In genomic region chr3:56698941-56699340, GRCm38 (mm10) we compare ENCODE assay signal across 11 mouse cellular contexts.
DNase-seq lines count a peak whose midpoint lies in the region; ATAC-seq lines count a peak whose summit lies in the region.
"Had no signal": no experiment of that assay in that cellular context is flagged by ENCODE, and none has a peak within 500 bp of the region (broad histone marks: within the 10 kb centered on the region; RNA-seq: fewer than 3 reads in every experiment).

No protein-coding gene starts in this region.

- no peaks in the 10 kb centered on the region for H3K9me3 ChIP-seq in hindbrain, embryonic 10.5 days
- no peaks in the 10 kb centered on the region for H3K9me3 ChIP-seq in hindbrain, embryonic 16.5 days (ENCODE audit: control insufficient read depth, low read length)
- no peaks in the 10 kb centered on the region for H3K9me3 ChIP-seq in forebrain, embryonic 11.5 days (ENCODE audit: control insufficient read depth, low read length)
- no peaks in the 10 kb centered on the region for H3K9me3 ChIP-seq in hindbrain, embryonic 14.5 days (ENCODE audit: control insufficient read depth, low read length)
- H3K9me3 ChIP-seq in midbrain, embryonic 15.5 days, result no peaks in the 10 kb centered on the region
- H3K9me3 ChIP-seq: limb, embryonic 15.5 days had no signal

- peak overlapping the region; percentile 17 for H3K27ac ChIP-seq in hindbrain, embryonic 10.5 days
- H3K27ac ChIP-seq in hindbrain, embryonic 16.5 days (ENCODE audit: low read depth, low read length), result no peak overlapping the region
- peak overlapping the region; percentile 4 for H3K27ac ChIP-seq in forebrain, embryonic 11.5 days (ENCODE audit: low read depth, low read length)
- peak overlapping the region; percentile 87 for H3K27ac ChIP-seq in hindbrain, embryonic 14.5 days
- H3K27ac ChIP-seq in midbrain, embryonic 15.5 days, result peak overlapping the region; percentile 87
- H3K27ac ChIP-seq: limb, embryonic 15.5 days had no signal

- H3K4me3 ChIP-seq in hindbrain, embryonic 10.5 days, result no peak overlapping the region
- no peak overlapping the region for H3K4me3 ChIP-seq in hindbrain, embryonic 16.5 days (ENCODE audit: low read length)
- no peak overlapping the region for H3K4me3 ChIP-seq in forebrain, embryonic 11.5 days (ENCODE audit: low read depth, low read length)
- no peak overlapping the region for H3K4me3 ChIP-seq in hindbrain, embryonic 14.5 days (replicated peaks; ENCODE audit: low read length)
- H3K4me3 ChIP-seq in midbrain, embryonic 15.5 days, result no peak overlapping the region
- H3K4me3 ChIP-seq: limb, embryonic 15.5 days had no signal

- peaks cover 21% of the 10 kb centered on the region for H3K4me1 ChIP-seq in hindbrain, embryonic 10.5 days (replicated peaks)
- H3K4me1 ChIP-seq in hindbrain, embryonic 16.5 days (ENCODE audit: control insufficient read depth, insufficient read depth, low read depth, low read length), result peaks cover 6% of the 10 kb centered on the region
- H3K4me1 ChIP-seq in forebrain, embryonic 11.5 days (replicated peaks; ENCODE audit: control insufficient read depth, insufficient read depth, low read length), result peaks cover 10% of the 10 kb centered on the region; the same call in 1 of the 2 replicates
- peaks cover 19% of the 10 kb centered on the region for H3K4me1 ChIP-seq in hindbrain, embryonic 14.5 days (replicated peaks; ENCODE audit: control insufficient read depth, insufficient read depth, low read length)
- H3K4me1 ChIP-seq in midbrain, embryonic 15.5 days, result peaks cover 20% of the 10 kb centered on the region

- H3K4me2 ChIP-seq in hindbrain, embryonic 16.5 days (ENCODE audit: low read length), result no peak overlapping the region
- no peak overlapping the region for H3K4me2 ChIP-seq in forebrain, embryonic 11.5 days (ENCODE audit: low read depth, low read length, severe bottlenecking)
- no peak overlapping the region for H3K4me2 ChIP-seq in hindbrain, embryonic 14.5 days (replicated peaks)
- 0 out of 2 replicates have a peak overlapping the region, but pooled peaks have one; percentile 28 for H3K4me2 ChIP-seq in midbrain, embryonic 15.5 days
- H3K4me2 ChIP-seq: limb, embryonic 15.5 days had no signal

- H3K36me3 ChIP-seq in hindbrain, embryonic 10.5 days, result no peaks in the 10 kb centered on the region
- H3K36me3 ChIP-seq in hindbrain, embryonic 16.5 days (ENCODE audit: control insufficient read depth, insufficient read depth, low read length), result no peaks in the 10 kb centered on the region
- H3K36me3 ChIP-seq in forebrain, embryonic 11.5 days (ENCODE audit: control insufficient read depth, insufficient read depth, low read length), result no peaks in the 10 kb centered on the region
- H3K36me3 ChIP-seq in hindbrain, embryonic 14.5 days (replicated peaks; ENCODE audit: control insufficient read depth, insufficient read depth), result no peaks in the 10 kb centered on the region
- H3K36me3 ChIP-seq in midbrain, embryonic 15.5 days (replicated peaks), result no peaks in the 10 kb centered on the region
- H3K36me3 ChIP-seq: limb, embryonic 15.5 days had no signal

- H3K9ac ChIP-seq in hindbrain, embryonic 16.5 days (ENCODE audit: low read depth, low read length), result no peak overlapping the region
- no peak overlapping the region for H3K9ac ChIP-seq in forebrain, embryonic 11.5 days (ENCODE audit: low read length)
- H3K9ac ChIP-seq in hindbrain, embryonic 14.5 days, result no peak overlapping the region
- H3K9ac ChIP-seq in midbrain, embryonic 15.5 days, result no peak overlapping the region
- H3K9ac ChIP-seq: limb, embryonic 15.5 days had no signal

- no peaks in the 10 kb centered on the region for H3K27me3 ChIP-seq in hindbrain, embryonic 10.5 days (ENCODE audit: insufficient read depth, poor library complexity, severe bottlenecking)
- no peaks in the 10 kb centered on the region for H3K27me3 ChIP-seq in hindbrain, embryonic 16.5 days (replicated peaks; ENCODE audit: control insufficient read depth, insufficient read depth, low read length)
- H3K27me3 ChIP-seq in forebrain, embryonic 11.5 days (ENCODE audit: control insufficient read depth, insufficient read depth, low read length), result no peaks in the 10 kb centered on the region
- H3K27me3 ChIP-seq in hindbrain, embryonic 14.5 days (ENCODE audit: control insufficient read depth, insufficient read depth, low read length), result no peaks in the 10 kb centered on the region
- H3K27me3 ChIP-seq in midbrain, embryonic 15.5 days (replicated peaks), result no peaks in the 10 kb centered on the region
- H3K27me3 ChIP-seq: limb, embryonic 15.5 days had no signal

- no peak for ATAC-seq in hindbrain, embryonic 16.5 days
- peak; percentile 25 for ATAC-seq in forebrain, embryonic 11.5 days (replicated peaks; ENCODE audit: low FRiP score)
- ATAC-seq in hindbrain, embryonic 14.5 days (ENCODE audit: low FRiP score), result 0 out of 2 replicates have a peak, but pooled peaks have one; percentile 10
- peak; percentile 38 for ATAC-seq in midbrain, embryonic 15.5 days (replicated peaks)
- no peak for ATAC-seq in CD4-positive, CD25-positive, alpha-beta regulatory T cell, adult 4 months

- DNase-seq in hindbrain, embryonic 10.5 days (ENCODE audit: low spot score), result no peak
- no peak for DNase-seq in forebrain, embryonic 11.5 days (ENCODE audit: low spot score)
- DNase-seq in hindbrain, embryonic 14.5 days (ENCODE audit: low spot score), result no peak
- DNase-seq in gastrocnemius, postnatal 25 days, result no peak
- DNase-seq in layer of hippocampus, adult 18-20 months (ENCODE audit: low spot score in 2 of 2), result no peak
- DNase-seq: cerebellum, adult 11 months; lung, adult 2 months had no signal

Comparison
In these comparisons a context has a peak if more than half of its experiments do, and no peak if none do; other contexts are left out.
1. ATAC-seq: peak in forebrain, embryonic 11.5 days (single experiment), hindbrain, embryonic 14.5 days (single experiment) and midbrain, embryonic 15.5 days (single experiment); none in hindbrain, embryonic 16.5 days (single experiment) and CD4-positive, CD25-positive, alpha-beta regulatory T cell, adult 4 months (single experiment).